Mouse (Mus musculus) layer of hippocampus, postnatal 14 days (tissue): ENCODE results near the gene Bcl2l12. TPM values are rescaled to one million over a fixed set of nuclear protein-coding genes. Genes with fewer than 3 reads are reported as not detected.

ENCODE experiments used
- DNase-seq, 2 experiments: peaks; one replicate each; pipeline ENCODE4 v3.0.0; 2021 to 2022; ENCODE audit warnings: low spot score in 2 of 2, mixed read lengths in 1 of 2
- microRNA-seq, 2 experiments: library from miRNA; unstranded; fragments of <30 nt; microRNA quantifications; one replicate each; pipeline ENCODE4 v1.2.0; 2021
- total RNA-seq, 2 experiments: library from RNA; stranded (reverse); gene quantifications; 2 replicates each; pipeline ENCODE4 v1.2.3; 2021

Gene Bcl2l12
- total RNA-seq, 2 experiments from 2014 or later = 2.0 to 3.9 TPM

GRCm38 (mm10) chr7:44962337-44962736, 36.2 kb downstream of the Bcl2l12 start:
- DNase-seq = no peak

GRCm38 (mm10) chr7:44960512-44960910, 38.0 kb downstream of the Bcl2l12 start:
- DNase-seq = no peak

- no peak for DNase-seq
These were observed 38.5 kb downstream of the Bcl2l12 start for GRCm38 (mm10) chr7:44959874-44960511.

GRCm38 (mm10) chr7:44959281-44959680, 39.2 kb downstream of the Bcl2l12 start:
- DNase-seq = no peak

GRCm38 (mm10) chr7:44958208-44958607, 40.3 kb downstream of the Bcl2l12 start:
- DNase-seq = peak in 1 of 2 experiments; percentile 59

- DNase-seq = no peak
These were observed 41.2 kb downstream of the Bcl2l12 start for GRCm38 (mm10) chr7:44957183-44957835.

GRCm38 (mm10) chr7:44956266-44956665, 42.2 kb downstream of the Bcl2l12 start:
- no peak for DNase-seq

- no peak for DNase-seq
These were observed 42.9 kb downstream of the Bcl2l12 start for GRCm38 (mm10) chr7:44955628-44956027.

- DNase-seq = no peak
These were observed 44.2 kb downstream of the Bcl2l12 start for GRCm38 (mm10) chr7:44954091-44954885.

GRCm38 (mm10) chr7:44953561-44953960, 45.0 kb downstream of the Bcl2l12 start:
- DNase-seq = no peak

- peak; percentile 59 to 80 for DNase-seq
These were observed 45.8 kb downstream of the Bcl2l12 start for GRCm38 (mm10) chr7:44952611-44953306.

GRCm38 (mm10) chr7:44951960-44952359, 46.6 kb downstream of the Bcl2l12 start:
- DNase-seq = no peak

- DNase-seq = no peak
These were observed 48.6 kb downstream of the Bcl2l12 start for GRCm38 (mm10) chr7:44949922-44950321.

- no peak for DNase-seq
These were observed 55.6 kb downstream of the Bcl2l12 start, which contains the start of gene Tsks for GRCm38 (mm10) chr7:44942904-44943303. Gene Tsks (plus strand): TSS chr7:44943204.

Small RNA genes within 50 kb of the gene (microRNA-seq; reads per million reads assigned to microRNA genes)
- gene Mir7054 = 2.7 to 5.4 reads per million in 2 experiments

Other genes starting within 250 kb of the Bcl2l12 start
- under 1 TPM; 0.24 to 0.25 TPM for gene Zfp473, start 247.7 kb downstream of the Bcl2l12 start, total RNA-seq
- 10 to 100 TPM; 29.6 to 36.7 TPM for gene Nup62, start 182.6 kb downstream of the Bcl2l12 start, total RNA-seq
- gene Il4i1, start 182.3 kb downstream of the Bcl2l12 start, total RNA-seq = 1 to 10 TPM; 1.5 to 1.8 TPM
- 10 to 100 TPM; 27.3 to 28.4 TPM for gene Atf5, start 182.1 kb downstream of the Bcl2l12 start, total RNA-seq
- gene Akt1s1, start 149.7 kb downstream of the Bcl2l12 start, total RNA-seq = 10 to 100 TPM; 81.6 to 89.7 TPM
- 10 to 100 TPM; 46.2 to 54.2 TPM for gene Tbc1d17, start 149.6 kb downstream of the Bcl2l12 start, total RNA-seq
- 10 to 100 TPM; 32.3 to 33.3 TPM for gene Pnkp, start 141.6 kb downstream of the Bcl2l12 start, total RNA-seq
- 100 to 1,000 TPM; 272 to 295 TPM for gene Ptov1, start 128.9 kb downstream of the Bcl2l12 start, total RNA-seq
- 100 to 1,000 TPM; 106 to 111 TPM for gene Med25, start 106.0 kb downstream of the Bcl2l12 start, total RNA-seq
- gene Fuz, start 102.6 kb downstream of the Bcl2l12 start, total RNA-seq = 10 to 100 TPM; 21.0 to 21.4 TPM
- gene Ap2a1, start 69.2 kb downstream of the Bcl2l12 start, total RNA-seq = 100 to 1,000 TPM; 310 to 327 TPM
- gene Tsks, start 55.5 kb downstream of the Bcl2l12 start, total RNA-seq = under 1 TPM in 1 of 2 experiments, not detected in 1; 0.69 TPM
- 100 to 1,000 TPM; 115 to 116 TPM for gene Cpt1c, start 23.9 kb downstream of the Bcl2l12 start, total RNA-seq
- gene Prmt1, start 12.1 kb downstream of the Bcl2l12 start, total RNA-seq = 100 to 1,000 TPM; 163 to 195 TPM
- 10 to 100 TPM; 33.8 to 46.5 TPM for gene Irf3, start 1.1 kb downstream of the Bcl2l12 start, total RNA-seq
- gene Scaf1, start 17.7 kb upstream of the Bcl2l12 start, total RNA-seq = 100 to 1,000 TPM; 153 to 158 TPM
- 10 to 100 TPM; 12.1 to 16.2 TPM for gene Rras, start 19.2 kb upstream of the Bcl2l12 start, total RNA-seq
- 10 to 100 TPM; 67.3 to 67.9 TPM for gene Prr12, start 54.2 kb upstream of the Bcl2l12 start, total RNA-seq
- gene Nosip, start 63.7 kb upstream of the Bcl2l12 start, total RNA-seq = 10 to 100 TPM; 49.2 to 55.4 TPM
- gene Prrg2, start 64.0 kb upstream of the Bcl2l12 start, total RNA-seq = 1 to 10 TPM; 5.3 to 7.4 TPM
- gene Rcn3, start 93.5 kb upstream of the Bcl2l12 start, total RNA-seq = 10 to 100 TPM; 10.3 to 13.8 TPM
- 10 to 100 TPM; 17.1 to 20.9 TPM for gene Fcgrt, start 105.1 kb upstream of the Bcl2l12 start, total RNA-seq
- 100 to 1,000 TPM; 427 to 461 TPM for gene Rps11, start 125.7 kb upstream of the Bcl2l12 start, total RNA-seq
- gene Rpl13a, start 130.0 kb upstream of the Bcl2l12 start, total RNA-seq = 100 to 1,000 TPM; 736 to 824 TPM
- gene Gm45713, start 137.5 kb upstream of the Bcl2l12 start, total RNA-seq = under 1 TPM in 1 of 2 experiments, not detected in 1; 0.39 TPM
- 1 to 10 TPM; 4.5 to 5.8 TPM for gene Flt3l, start 137.7 kb upstream of the Bcl2l12 start, total RNA-seq
- 10 to 100 TPM; 46.1 to 46.5 TPM for gene Pih1d1, start 155.6 kb upstream of the Bcl2l12 start, total RNA-seq
- gene Aldh16a1, start 155.9 kb upstream of the Bcl2l12 start, total RNA-seq = 10 to 100 TPM; 14.0 to 15.9 TPM
- 1,000 to 10,000 TPM; 1,582 to 1,636 TPM for gene Slc17a7, start 165.2 kb upstream of the Bcl2l12 start, total RNA-seq
- under 1 TPM in 1 of 2 experiments, not detected in 1; 0.26 TPM for gene Gfy, start 180.9 kb upstream of the Bcl2l12 start, total RNA-seq
- gene Pth2, start 182.3 kb upstream of the Bcl2l12 start, total RNA-seq = not detected
- 1 to 10 TPM; 2.0 to 2.7 TPM for gene Ccdc155, start 206.2 kb upstream of the Bcl2l12 start, total RNA-seq
- 1 to 10 TPM; 2.6 to 3.3 TPM for gene Dkkl1, start 213.4 kb upstream of the Bcl2l12 start, total RNA-seq
- gene Tead2, start 217.0 kb upstream of the Bcl2l12 start, total RNA-seq = 10 to 100 TPM in 1 of 2 experiments, 1 to 10 TPM in 1; 6.9 to 11.5 TPM
- gene Cd37, start 240.4 kb upstream of the Bcl2l12 start, total RNA-seq = 1 to 10 TPM; 4.0 TPM
- 1 to 10 TPM; 1.4 to 2.3 TPM for gene Slc6a16, start 242.4 kb upstream of the Bcl2l12 start, total RNA-seq